Mouse (Mus musculus): Measurements from ENCODE around the gene Atxn1.

GRCm38 (mm10) chr13:45816670-45817069, 148.1 kb downstream of the Atxn1 start:
- TF ChIP-seq CTCF (IDR thresholded peaks at IDR 0.05; ENCODE audit: extremely low read depth, insufficient read length, insufficient replicate concordance, low read depth, low read length), result no peak
- TF ChIP-seq POLR2A (IDR thresholded peaks at IDR 0.05; ENCODE audit: low read depth, low read length), result no peak
